Mouse (Mus musculus) ES-E14 (cell line): Measurements from ENCODE around the gene P4ha2.

Experiments
- HCFC1 ChIP-seq: IDR thresholded peaks from 2 replicates; pipeline ENCODE4 v1.6.1; 2012; ENCODE audit warnings: low read length, inconsistent platforms, borderline replicate concordance; ENCODE audit not compliant: insufficient read depth
- MAFK ChIP-seq: IDR thresholded peaks from 2 replicates; pipeline ENCODE4 v1.6.1; 2014; ENCODE audit warnings: mild to moderate bottlenecking, low read depth, low read length, inconsistent platforms; ENCODE audit not compliant: insufficient read depth

GRCm38 (mm10) chr11:54130721-54131120 lies 30.8 kb downstream of the P4ha2 start:
- TF ChIP-seq MAFK (no peak), HCFC1 (no peak)
